In the genomic region with DNA sequence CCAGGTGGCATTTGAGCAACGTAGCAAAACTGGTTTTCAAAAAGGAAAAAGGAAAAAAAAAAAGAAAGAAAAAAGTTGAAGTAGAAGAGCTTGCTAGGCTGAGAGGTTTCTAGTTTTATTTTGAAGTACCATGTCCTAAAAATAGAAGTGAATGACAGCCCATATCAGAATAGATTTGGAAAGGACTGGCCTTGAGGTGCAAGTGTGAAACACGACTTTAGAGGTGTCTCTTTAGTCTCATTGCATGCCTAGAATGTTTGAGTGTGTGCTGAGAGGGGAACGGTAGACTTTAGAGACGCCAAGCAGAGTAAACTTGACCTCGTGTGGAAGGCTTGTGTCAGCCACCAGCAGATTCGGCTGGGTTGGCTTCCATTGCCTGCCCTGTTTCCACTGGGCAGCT, we compare ENCODE assay signal across 28 mouse cellular contexts.
DNase-seq lines count a peak whose midpoint lies in the region; ATAC-seq and TF ChIP-seq lines count a peak whose summit lies in the region.
"Had no signal": no experiment of that assay in that cellular context is flagged by ENCODE, and none has a peak within 500 bp of the region (broad histone marks: within the 10 kb centered on the region; RNA-seq: fewer than 3 reads in every experiment).

No protein-coding gene starts in this region.

- peaks cover 12% of the 10 kb centered on the region for H3K4me1 ChIP-seq in heart, embryonic 11.5 days (ENCODE audit: control insufficient read depth, insufficient read depth, low read length)
- H3K4me1 ChIP-seq in lung, postnatal 0 days (ENCODE audit: insufficient read depth, low read depth, low read length), result no peaks in the 10 kb centered on the region
- H3K4me1 ChIP-seq in lung, adult 2 months (ENCODE audit: control insufficient read depth, insufficient read depth, low read length), result peaks cover 5% of the 10 kb centered on the region
- H3K4me1 ChIP-seq in heart, embryonic 16.5 days (ENCODE audit: control insufficient read depth, insufficient read depth, low read length), result peaks cover 29% of the 10 kb centered on the region
- H3K4me1 ChIP-seq in limb, embryonic 15.5 days, result peaks cover 7% of the 10 kb centered on the region; the same call in 1 of the 2 replicates
- H3K4me1 ChIP-seq in hindbrain, embryonic 14.5 days (replicated peaks; ENCODE audit: control insufficient read depth, insufficient read depth, low read length), result no peaks in the 10 kb centered on the region
- H3K4me1 ChIP-seq: intestine, embryonic 15.5 days had no signal

- peak; percentile 64; the same call in 1 of the 2 replicates for TF ChIP-seq EP300 in lung, postnatal 0 days (IDR thresholded peaks at IDR 0.05)

- H3K4me2 ChIP-seq in heart, embryonic 11.5 days, result peak overlapping the region; percentile 29
- no peak overlapping the region for H3K4me2 ChIP-seq in lung, postnatal 0 days (replicated peaks; ENCODE audit: low read depth, low read length)
- H3K4me2 ChIP-seq in heart, embryonic 16.5 days (ENCODE audit: low read depth, low read length), result peak overlapping the region; percentile 40
- no peak overlapping the region for H3K4me2 ChIP-seq in limb, embryonic 15.5 days
- no peak overlapping the region for H3K4me2 ChIP-seq in hindbrain, embryonic 14.5 days (replicated peaks)
- H3K4me2 ChIP-seq: embryonic facial prominence, embryonic 13.5 days; intestine, embryonic 15.5 days; limb, embryonic 13.5 days; liver, embryonic 13.5 days; midbrain, embryonic 11.5 days had no signal

- no peak for DNase-seq in heart, postnatal 4 days
- DNase-seq in lung, postnatal 0 days (ENCODE audit: low spot score), result peak; percentile 68
- DNase-seq in lung, adult 2 months, result no peak
- DNase-seq in left cerebral cortex, postnatal 10 days (ENCODE audit: extremely low spot score in 1 of 2, low spot score in 2 of 2), result no peak
- DNase-seq in hindbrain, embryonic 14.5 days (ENCODE audit: low spot score), result no peak
- DNase-seq: adrenal gland, postnatal 25 days; B cell, adult 2 months; cerebellum, adult 11-12 months; cerebellum, postnatal 10 days; gastrocnemius, postnatal 14 days; kidney, adult 8-10 months; kidney, postnatal 4 days; liver, embryonic 13.5 days; lung, postnatal 36 days; right cerebral cortex, postnatal 25 days; spleen, adult 18-20 months; thymus, postnatal 14 days had no signal

- ATAC-seq in heart, embryonic 11.5 days (replicated peaks; ENCODE audit: insufficient number of reproducible peaks, low FRiP score, low TSS enrichment), result no peak
- ATAC-seq in lung, postnatal 0 days, result peak; percentile 53
- ATAC-seq in heart, embryonic 16.5 days (replicated peaks; ENCODE audit: extremely low read depth, insufficient read depth, low FRiP score), result peak; percentile 70
- no peak for ATAC-seq in limb, embryonic 15.5 days (ENCODE audit: insufficient number of reproducible peaks, low FRiP score, low TSS enrichment, low read depth)
- ATAC-seq in hindbrain, embryonic 14.5 days (ENCODE audit: low FRiP score), result no peak
- ATAC-seq: forebrain, embryonic 16.5 days; hindbrain, postnatal 0 days; intestine, embryonic 15.5 days; midbrain, embryonic 16.5 days had no signal

- no peak overlapping the region for H3K9ac ChIP-seq in heart, embryonic 11.5 days (ENCODE audit: low read depth, low read length)
- no peak overlapping the region for H3K9ac ChIP-seq in lung, postnatal 0 days (replicated peaks; ENCODE audit: low read depth)
- peak overlapping the region; percentile 33; the same call in 1 of the 2 replicates for H3K9ac ChIP-seq in heart, embryonic 16.5 days (ENCODE audit: low read length)
- H3K9ac ChIP-seq in limb, embryonic 15.5 days, result no peak overlapping the region
- no peak overlapping the region for H3K9ac ChIP-seq in hindbrain, embryonic 14.5 days
- H3K9ac ChIP-seq: embryonic facial prominence, embryonic 13.5 days; intestine, embryonic 15.5 days; limb, embryonic 13.5 days; liver, embryonic 13.5 days had no signal

- H3K27me3 ChIP-seq in heart, embryonic 11.5 days (ENCODE audit: control insufficient read depth, insufficient read depth, low read length), result no peaks in the 10 kb centered on the region
- H3K27me3 ChIP-seq in lung, postnatal 0 days (replicated peaks; ENCODE audit: insufficient read depth, low read length), result no peaks in the 10 kb centered on the region
- H3K27me3 ChIP-seq in heart, embryonic 16.5 days (ENCODE audit: control insufficient read depth, insufficient read depth, low read length), result no peaks in the 10 kb centered on the region
- H3K27me3 ChIP-seq in limb, embryonic 15.5 days, result no peaks in the 10 kb centered on the region
- no peaks in the 10 kb centered on the region for H3K27me3 ChIP-seq in hindbrain, embryonic 14.5 days (ENCODE audit: control insufficient read depth, insufficient read depth, low read length)
- H3K27me3 ChIP-seq: embryonic facial prominence, embryonic 13.5 days; intestine, embryonic 15.5 days; limb, embryonic 13.5 days; liver, embryonic 13.5 days had no signal

- H3K9me3 ChIP-seq in heart, embryonic 11.5 days (replicated peaks; ENCODE audit: control insufficient read depth, low read length), result no peaks in the 10 kb centered on the region
- no peaks in the 10 kb centered on the region for H3K9me3 ChIP-seq in lung, postnatal 0 days (ENCODE audit: low read length)
- H3K9me3 ChIP-seq in heart, embryonic 16.5 days (replicated peaks; ENCODE audit: control insufficient read depth, low read length), result no peaks in the 10 kb centered on the region
- no peaks in the 10 kb centered on the region for H3K9me3 ChIP-seq in limb, embryonic 15.5 days
- H3K9me3 ChIP-seq in hindbrain, embryonic 14.5 days (ENCODE audit: control insufficient read depth, low read length), result no peaks in the 10 kb centered on the region
- H3K9me3 ChIP-seq: embryonic facial prominence, embryonic 13.5 days; intestine, embryonic 15.5 days; limb, embryonic 13.5 days; liver, embryonic 13.5 days had no signal

- peaks cover 7% of the 10 kb centered on the region; the same call in 1 of the 2 replicates for H3K36me3 ChIP-seq in heart, embryonic 11.5 days (ENCODE audit: control insufficient read depth, insufficient read depth, low read length)
- H3K36me3 ChIP-seq in lung, postnatal 0 days (ENCODE audit: insufficient read depth, low read length), result no peaks in the 10 kb centered on the region
- peaks cover 4% of the 10 kb centered on the region; the same call in 1 of the 2 replicates for H3K36me3 ChIP-seq in heart, embryonic 16.5 days (ENCODE audit: control insufficient read depth, insufficient read depth)
- peaks cover 17% of the 10 kb centered on the region for H3K36me3 ChIP-seq in limb, embryonic 15.5 days
- H3K36me3 ChIP-seq in hindbrain, embryonic 14.5 days (replicated peaks; ENCODE audit: control insufficient read depth, insufficient read depth), result peaks cover 40% of the 10 kb centered on the region
- H3K36me3 ChIP-seq: intestine, embryonic 15.5 days; liver, embryonic 13.5 days had no signal

- H3K4me3 ChIP-seq in heart, embryonic 11.5 days (ENCODE audit: low read depth, low read length), result no peak overlapping the region
- H3K4me3 ChIP-seq in lung, postnatal 0 days (ENCODE audit: low read depth, low read length), result no peak overlapping the region
- H3K4me3 ChIP-seq in lung, adult 2 months (replicated peaks; ENCODE audit: extremely low read depth, low read depth, low read length), result no peak overlapping the region
- no peak overlapping the region for H3K4me3 ChIP-seq in heart, embryonic 16.5 days (ENCODE audit: low read length)
- no peak overlapping the region for H3K4me3 ChIP-seq in limb, embryonic 15.5 days
- H3K4me3 ChIP-seq in hindbrain, embryonic 14.5 days (replicated peaks; ENCODE audit: low read length), result no peak overlapping the region
- H3K4me3 ChIP-seq: embryonic facial prominence, embryonic 13.5 days; intestine, embryonic 15.5 days; limb, embryonic 13.5 days; liver, embryonic 13.5 days had no signal

- intact Hi-C loops in left cerebral cortex, postnatal 10 days (cut with DNase I), result no loop called here

- TF ChIP-seq CTCF in lung, postnatal 0 days (IDR thresholded peaks at IDR 0.05), result no peak
- no peak for TF ChIP-seq CTCF in lung, adult 2 months (IDR thresholded peaks at IDR 0.05; ENCODE audit: insufficient read depth, low read length)

- TF ChIP-seq POLR2A in lung, adult 2 months (IDR thresholded peaks at IDR 0.05; ENCODE audit: borderline replicate concordance, extremely low read depth, low read depth, low read length), result no peak

- 43% methylated on average over 6 of the region's 6 CpGs for WGBS in heart, embryonic 11.5 days (ENCODE audit: insufficient replicate concordance)
- WGBS in lung, postnatal 0 days, result 45% methylated on average over 6 of the region's 6 CpGs
- WGBS in lung, adult 2 months, result 55% methylated on average over 6 of the region's 6 CpGs
- 37% methylated on average over 6 of the region's 6 CpGs for WGBS in heart, embryonic 16.5 days
- 40% methylated on average over 6 of the region's 6 CpGs for WGBS in limb, embryonic 15.5 days
- 87% methylated on average over 6 of the region's 6 CpGs for WGBS in hindbrain, embryonic 14.5 days

- H3K27ac ChIP-seq in heart, embryonic 11.5 days (ENCODE audit: low read depth, low read length), result peak overlapping the region; percentile 85
- H3K27ac ChIP-seq in lung, postnatal 0 days (ENCODE audit: low read length), result no peak overlapping the region
- H3K27ac ChIP-seq in heart, embryonic 16.5 days (ENCODE audit: low read length), result peak overlapping the region; percentile 86
- H3K27ac ChIP-seq in limb, embryonic 15.5 days, result 0 out of 2 replicates have a peak overlapping the region, but pooled peaks have one; percentile 11
- no peak overlapping the region for H3K27ac ChIP-seq in hindbrain, embryonic 14.5 days
- H3K27ac ChIP-seq: embryonic facial prominence, embryonic 13.5 days; hindbrain, postnatal 0 days; intestine, embryonic 15.5 days; kidney, postnatal 0 days; limb, embryonic 13.5 days; liver, embryonic 13.5 days had no signal

Comparison
In these comparisons a context has a peak if more than half of its experiments do, and no peak if none do; other contexts are left out.
1. ATAC-seq: peak in lung, postnatal 0 days (single experiment) and heart, embryonic 16.5 days (single experiment); none in heart, embryonic 11.5 days (single experiment), limb, embryonic 15.5 days (single experiment) and hindbrain, embryonic 14.5 days (single experiment).
2. H3K27ac ChIP-seq: peak in heart, embryonic 11.5 days (single experiment), heart, embryonic 16.5 days (single experiment) and limb, embryonic 15.5 days (single experiment); none in lung, postnatal 0 days (single experiment) and hindbrain, embryonic 14.5 days (single experiment).
3. H3K4me2 ChIP-seq: peak in heart, embryonic 11.5 days (single experiment) and heart, embryonic 16.5 days (single experiment); none in lung, postnatal 0 days (single experiment), limb, embryonic 15.5 days (single experiment) and hindbrain, embryonic 14.5 days (single experiment).